ENCODE assay signal across 19 mouse cellular contexts in the genomic region with DNA sequence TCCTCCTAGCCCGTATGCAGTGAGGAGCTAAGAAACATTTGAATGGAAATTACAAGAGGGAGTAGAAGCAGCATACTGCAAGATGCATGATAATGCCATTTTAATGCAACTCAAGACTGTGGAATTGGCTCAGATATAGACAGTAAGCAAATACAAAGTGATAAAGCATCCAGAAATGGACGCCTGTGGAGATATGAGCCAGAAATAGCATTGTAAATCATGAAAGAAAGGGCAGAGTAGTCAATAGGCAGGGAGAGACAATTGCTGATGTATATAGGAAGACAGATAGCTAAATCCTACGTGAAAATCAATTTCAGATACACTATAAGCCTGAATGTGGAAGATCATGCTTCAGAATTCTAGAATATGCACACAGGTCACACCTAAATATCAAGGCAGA. TPM values are rescaled to one million over a fixed set of nuclear protein-coding genes. Genes with fewer than 3 reads are reported as not detected.
DNase-seq lines count a peak whose midpoint lies in the region; ATAC-seq lines count a peak whose summit lies in the region.
"Had no signal": no experiment of that assay in that cellular context is flagged by ENCODE, and none has a peak within 500 bp of the region (broad histone marks: within the 10 kb centered on the region; RNA-seq: fewer than 3 reads in every experiment).

No protein-coding gene starts in this region.

- 56% methylated on average over 3 of the region's 3 CpGs for WGBS in hindbrain, embryonic 16.5 days
- WGBS in hindbrain, embryonic 14.5 days: 56% methylated on average over 3 of the region's 3 CpGs
- 58% methylated on average over 3 of the region's 3 CpGs for WGBS in neural tube, embryonic 13.5 days
- 45% methylated on average over 3 of the region's 3 CpGs for WGBS in neural tube, embryonic 14.5 days

- H3K4me3 ChIP-seq in hindbrain, embryonic 16.5 days (ENCODE audit: low read length): no peak overlapping the region
- H3K4me3 ChIP-seq in hindbrain, embryonic 14.5 days (replicated peaks; ENCODE audit: low read length): no peak overlapping the region
- H3K4me3 ChIP-seq in neural tube, embryonic 13.5 days: no peak overlapping the region
- H3K4me3 ChIP-seq in neural tube, embryonic 14.5 days (ENCODE audit: low read depth, low read length): no peak overlapping the region
- H3K4me3 ChIP-seq: embryonic facial prominence, embryonic 10.5 days; embryonic facial prominence, embryonic 12.5 days; forebrain, embryonic 13.5 days; forebrain, embryonic 15.5 days had no signal

- H3K27me3 ChIP-seq in hindbrain, embryonic 16.5 days (replicated peaks; ENCODE audit: control insufficient read depth, insufficient read depth, low read length): no peaks in the 10 kb centered on the region
- no peaks in the 10 kb centered on the region for H3K27me3 ChIP-seq in hindbrain, embryonic 14.5 days (ENCODE audit: control insufficient read depth, insufficient read depth, low read length)
- H3K27me3 ChIP-seq in neural tube, embryonic 13.5 days: no peaks in the 10 kb centered on the region
- no peaks in the 10 kb centered on the region for H3K27me3 ChIP-seq in neural tube, embryonic 14.5 days (ENCODE audit: control insufficient read depth, insufficient read depth, low read length)
- H3K27me3 ChIP-seq: embryonic facial prominence, embryonic 12.5 days; forebrain, embryonic 13.5 days; forebrain, embryonic 15.5 days had no signal

- H3K36me3 ChIP-seq in hindbrain, embryonic 16.5 days (ENCODE audit: control insufficient read depth, insufficient read depth, low read length): no peaks in the 10 kb centered on the region
- no peaks in the 10 kb centered on the region for H3K36me3 ChIP-seq in hindbrain, embryonic 14.5 days (replicated peaks; ENCODE audit: control insufficient read depth, insufficient read depth)
- no peaks in the 10 kb centered on the region for H3K36me3 ChIP-seq in neural tube, embryonic 13.5 days
- no peaks in the 10 kb centered on the region for H3K36me3 ChIP-seq in neural tube, embryonic 14.5 days (ENCODE audit: control insufficient read depth, insufficient read depth, low read length)
- H3K36me3 ChIP-seq: embryonic facial prominence, embryonic 10.5 days; embryonic facial prominence, embryonic 12.5 days; forebrain, embryonic 15.5 days had no signal

- no peak overlapping the region for H3K27ac ChIP-seq in hindbrain, embryonic 16.5 days (ENCODE audit: low read depth, low read length)
- H3K27ac ChIP-seq in hindbrain, embryonic 14.5 days: no peak overlapping the region
- no peak overlapping the region for H3K27ac ChIP-seq in neural tube, embryonic 13.5 days (replicated peaks)
- H3K27ac ChIP-seq in neural tube, embryonic 14.5 days (ENCODE audit: low read depth, low read length): no peak overlapping the region
- H3K27ac ChIP-seq: embryonic facial prominence, embryonic 10.5 days; embryonic facial prominence, embryonic 12.5 days; forebrain, embryonic 13.5 days; forebrain, embryonic 15.5 days had no signal

- DNase-seq in hindbrain, embryonic 14.5 days (ENCODE audit: low spot score): no peak
- DNase-seq in neural tube, embryonic 10.5 days (ENCODE audit: extremely low spot score, low spot score): no peak
- DNase-seq in liver: no peak
- DNase-seq in cerebellum, postnatal 14 days: no peak
- DNase-seq: adrenal gland, adult 2 months; adrenal gland, postnatal 10 days; adrenal gland, postnatal 25 days; cerebellum, adult 11-12 months; cerebellum, adult 2 months; cerebellum, adult 9-10 months; cerebellum, postnatal 10 days; forebrain, postnatal 0 days had no signal

- H3K9me3 ChIP-seq in hindbrain, embryonic 16.5 days (ENCODE audit: control insufficient read depth, low read length): no peaks in the 10 kb centered on the region
- H3K9me3 ChIP-seq in hindbrain, embryonic 14.5 days (ENCODE audit: control insufficient read depth, low read length): no peaks in the 10 kb centered on the region
- no peaks in the 10 kb centered on the region for H3K9me3 ChIP-seq in neural tube, embryonic 13.5 days
- no peaks in the 10 kb centered on the region for H3K9me3 ChIP-seq in neural tube, embryonic 14.5 days (ENCODE audit: control insufficient read depth, low read length)
- H3K9me3 ChIP-seq: embryonic facial prominence, embryonic 10.5 days; embryonic facial prominence, embryonic 12.5 days; forebrain, embryonic 13.5 days; forebrain, embryonic 15.5 days had no signal

- peak; percentile 50; the same call in 1 of the 2 replicates for ATAC-seq in hindbrain, embryonic 16.5 days
- ATAC-seq in hindbrain, embryonic 14.5 days (ENCODE audit: low FRiP score): no peak
- ATAC-seq in neural tube, embryonic 13.5 days (ENCODE audit: low read depth): peak; percentile 61
- peak; percentile 54; the same call in 1 of the 2 replicates for ATAC-seq in neural tube, embryonic 14.5 days (ENCODE audit: low read depth)
- ATAC-seq: forebrain, embryonic 13.5 days; forebrain, embryonic 15.5 days; forebrain, postnatal 0 days had no signal

- no peak overlapping the region for H3K9ac ChIP-seq in hindbrain, embryonic 16.5 days (ENCODE audit: low read depth, low read length)
- H3K9ac ChIP-seq in hindbrain, embryonic 14.5 days: no peak overlapping the region
- no peak overlapping the region for H3K9ac ChIP-seq in neural tube, embryonic 13.5 days
- no peak overlapping the region for H3K9ac ChIP-seq in neural tube, embryonic 14.5 days (replicated peaks; ENCODE audit: low read depth, low read length)
- H3K9ac ChIP-seq: embryonic facial prominence, embryonic 12.5 days; forebrain, embryonic 13.5 days; forebrain, embryonic 15.5 days; forebrain, postnatal 0 days had no signal

- no peak overlapping the region for H3K4me2 ChIP-seq in hindbrain, embryonic 16.5 days (ENCODE audit: low read length)
- H3K4me2 ChIP-seq in hindbrain, embryonic 14.5 days (replicated peaks): no peak overlapping the region
- H3K4me2 ChIP-seq in neural tube, embryonic 13.5 days: no peak overlapping the region
- no peak overlapping the region for H3K4me2 ChIP-seq in neural tube, embryonic 14.5 days (ENCODE audit: low read depth, low read length)
- H3K4me2 ChIP-seq: embryonic facial prominence, embryonic 12.5 days; forebrain, embryonic 13.5 days; forebrain, embryonic 15.5 days had no signal

- H3K4me1 ChIP-seq in hindbrain, embryonic 16.5 days (ENCODE audit: control insufficient read depth, insufficient read depth, low read depth, low read length): no peaks in the 10 kb centered on the region
- no peaks in the 10 kb centered on the region for H3K4me1 ChIP-seq in hindbrain, embryonic 14.5 days (replicated peaks; ENCODE audit: control insufficient read depth, insufficient read depth, low read length)
- H3K4me1 ChIP-seq in neural tube, embryonic 13.5 days (replicated peaks): peaks cover 6% of the 10 kb centered on the region; the same call in 1 of the 2 replicates
- no peaks in the 10 kb centered on the region for H3K4me1 ChIP-seq in neural tube, embryonic 14.5 days (ENCODE audit: control insufficient read depth, insufficient read depth, low read length)
- H3K4me1 ChIP-seq: embryonic facial prominence, embryonic 12.5 days; forebrain, embryonic 13.5 days; forebrain, embryonic 15.5 days had no signal

RNA-seq across cellular contexts. Expression of a gene that starts 26.5 kb away (rescaled TPM):
- polyA plus RNA-seq in hindbrain, embryonic 16.5 days (2015; fragmentation: Nextera tagmentation; extraction: Ambion mirVana): 1.9 and 2.0 TPM in 2 replicates
- 2.4 and 2.5 TPM in 2 replicates for polyA plus RNA-seq in hindbrain, embryonic 14.5 days (2014; fragmentation: Nextera tagmentation; extraction: Ambion mirVana)
- polyA plus RNA-seq in neural tube, embryonic 13.5 days (2015; fragmentation: Nextera tagmentation; extraction: Ambion mirVana): 0.76 and 0.98 TPM in 2 replicates
- 3.9 and 5.9 TPM in 2 replicates for polyA plus RNA-seq in neural tube, embryonic 14.5 days (2014; fragmentation: Nextera tagmentation; extraction: Ambion mirVana)

RNA-seq across cellular contexts. Expression of a gene that starts 51.2 kb away (rescaled TPM):
- 15.7 and 15.9 TPM in 2 replicates for polyA plus RNA-seq in hindbrain, embryonic 16.5 days (2015; fragmentation: Nextera tagmentation; extraction: Ambion mirVana)
- polyA plus RNA-seq in hindbrain, embryonic 14.5 days (2014; fragmentation: Nextera tagmentation; extraction: Ambion mirVana): 9.9 and 10.5 TPM in 2 replicates
- 5.4 and 7.2 TPM in 2 replicates for polyA plus RNA-seq in neural tube, embryonic 13.5 days (2015; fragmentation: Nextera tagmentation; extraction: Ambion mirVana)
- 10.0 and 10.7 TPM in 2 replicates for polyA plus RNA-seq in neural tube, embryonic 14.5 days (2014; fragmentation: Nextera tagmentation; extraction: Ambion mirVana)
